Mouse (Mus musculus) thymus, adult 2 months (tissue): Measurements from ENCODE around the gene Man1c1.

Source experiments
- CTCF ChIP-seq: fragments of 200-500 bp; IDR thresholded peaks from 2 replicates; pipeline ENCODE4 v1.5.1; 2012; ENCODE audit warnings: mild to moderate bottlenecking, control low read depth, low read length, moderate library complexity, borderline replicate concordance; ENCODE audit not compliant: control insufficient read depth, poor library complexity, insufficient read depth; ENCODE audit errors: extremely low read depth
- POLR2A ChIP-seq: fragments of 200-500 bp; IDR thresholded peaks from 2 replicates; pipeline ENCODE4 v1.6.1; 2012; ENCODE audit warnings: mild to moderate bottlenecking, low read length, control low read depth, moderate library complexity; ENCODE audit not compliant: control insufficient read depth, poor library complexity, insufficient read depth; ENCODE audit errors: extremely low read depth

DNA sequence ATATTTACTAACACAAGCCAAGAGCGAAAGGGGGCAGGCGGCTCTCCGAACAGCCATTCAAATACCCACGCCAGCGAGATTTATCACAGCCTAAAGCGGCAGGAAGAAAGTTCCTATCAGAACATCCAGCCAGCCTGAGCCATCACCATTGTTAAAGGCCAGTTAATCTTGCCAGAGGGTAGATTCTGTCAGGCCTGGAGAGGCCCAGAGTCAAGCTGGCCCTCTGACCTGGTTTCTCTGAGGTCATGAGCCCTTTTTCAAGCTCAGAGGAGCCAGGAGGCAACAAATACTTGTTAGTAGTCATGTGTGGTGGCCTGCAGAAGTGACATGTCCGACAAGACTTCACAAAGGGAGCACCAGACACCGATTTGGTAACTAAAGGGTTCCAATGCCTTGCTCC, 28.3 kb downstream of the Man1c1 start:
- TF ChIP-seq CTCF (no peak), POLR2A (no peak)
